Mouse (Mus musculus) liver, embryonic 11.5 days (tissue): Measurements from ENCODE around the gene Spata22. TPM values are rescaled to one million over a fixed set of nuclear protein-coding genes. Genes with fewer than 3 reads are reported as not detected.

Experiments used
- ATAC-seq: fragments of 200-750 bp; cut with Nextera tagmentation; replicated peaks from 2 replicates; pipeline ENCODE4 v1.8.0; 2017; ENCODE audit warnings: moderate number of reproducible peaks, mild to moderate bottlenecking, moderate TSS enrichment, moderate library complexity; ENCODE audit not compliant: low FRiP score
- DNase-seq: peaks from one replicate; pipeline ENCODE4 v3.0.0-alpha.2; 2017; ENCODE audit warnings: low spot score
- H3K27ac ChIP-seq: fragments of 300-500 bp; sonication (generic); 2 replicates; pipeline ENCODE4 v1.5.1; 2014; ENCODE audit warnings: mild to moderate bottlenecking, low read depth, low read length, control low read depth
- H3K27me3 ChIP-seq: fragments of 300-500 bp; sonication (generic); replicated peaks from 2 replicates; pipeline ENCODE4 v1.6.1; 2014; ENCODE audit warnings: low read length, mixed read lengths; ENCODE audit not compliant: control insufficient read depth, insufficient read depth
- H3K36me3 ChIP-seq: fragments of 300-500 bp; sonication (generic); 2 replicates; pipeline ENCODE4 v1.6.1; 2014; ENCODE audit warnings: mild to moderate bottlenecking, low read length, moderate library complexity, mixed read lengths; ENCODE audit not compliant: control insufficient read depth, insufficient read depth
- H3K4me1 ChIP-seq: fragments of 300-500 bp; sonication (generic); replicated peaks from 2 replicates; pipeline ENCODE4 v1.6.1; 2014; ENCODE audit warnings: low read length, mixed read lengths; ENCODE audit not compliant: control insufficient read depth, insufficient read depth
- H3K4me2 ChIP-seq: fragments of 300-500 bp; sonication (generic); 2 replicates; pipeline ENCODE4 v1.6.1; 2014; ENCODE audit warnings: mild to moderate bottlenecking, control low read depth, moderate library complexity
- H3K4me3 ChIP-seq: fragments of 300-500 bp; sonication (generic); 2 replicates; pipeline ENCODE4 v1.5.1; 2014; ENCODE audit warnings: low read depth, low read length, control low read depth
- H3K9ac ChIP-seq: fragments of 300-500 bp; sonication (generic); 2 replicates; pipeline ENCODE4 v1.6.1; 2014; ENCODE audit warnings: low read depth, low read length, control low read depth
- H3K9me3 ChIP-seq: fragments of 300-500 bp; sonication (generic); 2 replicates; pipeline ENCODE4 v1.6.1; 2016; ENCODE audit warnings: low read length, inconsistent platforms, mixed read lengths; ENCODE audit not compliant: control insufficient read depth
- WGBS: fragments of 180-500 bp; shearing (Covaris S2); extraction: QIAGEN DNeasy Blood & Tissue Kit; methylation state at CpG from one replicate; pipeline ENCODE4 v1.1.7; 2014; 5-methylcytosine and 5-hydroxymethylcytosine counted together
- polyA plus RNA-seq: library from polyadenylated mRNA; unstranded; fragments of >200 nt; fragmentation: Nextera tagmentation; extraction: Ambion mirVana; gene quantifications from 2 replicates; pipeline ENCODE4 v1.2.1, GENCODE M21; 2014

The Spata22 gene
- 0.32 TPM in 1 of 2 replicates, not detected in the other for polyA plus RNA-seq

GRCm38 (mm10) chr11:73329442-73329841, at the start of gene Spata22, which contains the start of the genes Aspa and Gm49340:
Gene Spata22 (plus strand): TSS chr11:73329741.
Gene Aspa (minus strand): TSS chr11:73329596.
Gene Gm49340 (plus strand): TSS chr11:73329741.
- Histone ChIP-seq H3K27me3 (no peaks in the 10 kb centered on the region), H3K4me3 (no peak within 1 kb of the TSS), H3K9ac (no peak within 1 kb of the TSS), H3K4me1 (no peaks in the 10 kb centered on the region), H3K36me3 (no peaks in the 10 kb centered on the region), H3K9me3 (no peaks in the 10 kb centered on the region), H3K4me2 (no peak within 1 kb of the TSS), H3K27ac (no peak within 1 kb of the TSS)
- 71% methylated on average over 27 of the region's 27 CpGs for WGBS
- DNase-seq (no peak), ATAC-seq (no peak)

GRCm38 (mm10) chr11:73280710-73281109, 48.8 kb upstream of the Spata22 start:
- 40% methylated on average over 5 of the region's 5 CpGs for WGBS
- H3K9ac ChIP-seq, result no peak overlapping the region
- no peaks in the 10 kb centered on the region for H3K4me1 ChIP-seq
- no peaks in the 10 kb centered on the region for H3K36me3 ChIP-seq
- H3K27ac ChIP-seq, result no peak overlapping the region
- no peaks in the 10 kb centered on the region for H3K27me3 ChIP-seq
- no peak overlapping the region for H3K4me3 ChIP-seq
- no peak for ATAC-seq
- no peak for DNase-seq
- H3K9me3 ChIP-seq, result no peaks in the 10 kb centered on the region
- H3K4me2 ChIP-seq, result no peak overlapping the region

- Histone ChIP-seq H3K4me2 (peak overlapping the region; percentile 45), H3K9ac (no peak overlapping the region), H3K36me3 (no peaks in the 10 kb centered on the region), H3K4me3 (peak overlapping the region; percentile 28), H3K9me3 (no peaks in the 10 kb centered on the region), H3K27me3 (no peaks in the 10 kb centered on the region), H3K4me1 (no peaks in the 10 kb centered on the region), H3K27ac (no peak overlapping the region)
- ATAC-seq (peak; percentile 75), DNase-seq (peak; percentile 40)
- WGBS, result 1% methylated on average over 16 of the region's 16 CpGs
These were observed 48.0 kb upstream of the Spata22 start for GRCm38 (mm10) chr11:73281528-73282027.

DNA sequence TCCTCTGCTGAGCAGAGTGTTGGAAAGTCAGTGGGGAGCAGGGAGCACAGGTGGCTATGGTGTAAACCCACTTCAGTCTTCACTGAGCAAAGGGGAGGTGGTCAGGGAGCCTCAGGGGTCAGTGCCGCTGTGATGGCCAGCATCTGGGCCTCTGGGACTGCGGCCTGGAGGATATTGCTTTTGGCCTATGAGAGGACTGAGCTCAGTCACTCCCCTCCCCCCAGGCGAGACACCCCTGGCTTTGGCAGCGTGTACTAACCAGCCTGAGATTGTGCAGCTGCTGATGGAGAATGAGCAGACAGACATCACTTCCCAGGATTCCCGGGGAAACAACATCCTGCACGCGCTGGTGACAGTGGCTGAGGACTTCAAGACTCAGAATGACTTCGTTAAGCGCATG, 46.2 kb upstream of the Spata22 start:
- Histone ChIP-seq H3K9me3 (no peaks in the 10 kb centered on the region), H3K4me2 (no peak overlapping the region), H3K4me1 (no peaks in the 10 kb centered on the region), H3K27me3 (no peaks in the 10 kb centered on the region), H3K36me3 (no peaks in the 10 kb centered on the region), H3K4me3 (no peak overlapping the region), H3K27ac (no peak overlapping the region), H3K9ac (no peak overlapping the region)
- ATAC-seq (no peak), DNase-seq (no peak)
- WGBS, result 63% methylated on average over 9 of the region's 9 CpGs

DNA sequence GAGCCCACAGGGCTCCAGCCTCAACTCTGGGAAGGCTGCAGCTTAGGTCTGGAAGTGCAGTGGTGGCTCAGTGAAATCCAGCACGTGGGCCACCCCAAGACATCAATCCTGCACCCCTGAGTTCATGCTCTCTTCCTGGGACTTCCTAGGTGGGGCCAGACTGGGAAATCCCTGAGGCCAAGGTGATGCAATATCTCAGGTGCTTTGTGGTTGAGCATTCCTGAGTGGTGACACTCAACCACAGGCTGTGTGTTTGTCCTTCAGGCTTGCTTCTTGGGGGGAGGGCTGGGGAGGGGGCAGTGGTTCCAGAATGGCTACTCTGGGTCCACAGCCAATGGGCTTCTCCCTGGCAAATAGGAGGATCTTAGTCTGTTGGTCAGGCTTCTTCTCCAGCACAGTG, 45.6 kb upstream of the Spata22 start:
- H3K4me2 ChIP-seq, result no peak overlapping the region
- H3K27ac ChIP-seq, result no peak overlapping the region
- no peak overlapping the region for H3K9ac ChIP-seq
- no peak for DNase-seq
- H3K9me3 ChIP-seq, result no peaks in the 10 kb centered on the region
- no peaks in the 10 kb centered on the region for H3K27me3 ChIP-seq
- no peaks in the 10 kb centered on the region for H3K4me1 ChIP-seq
- no peak for ATAC-seq
- H3K36me3 ChIP-seq, result no peaks in the 10 kb centered on the region
- no peak overlapping the region for H3K4me3 ChIP-seq
- WGBS, result 67% methylated on average over 1 of the region's 1 CpGs

DNA sequence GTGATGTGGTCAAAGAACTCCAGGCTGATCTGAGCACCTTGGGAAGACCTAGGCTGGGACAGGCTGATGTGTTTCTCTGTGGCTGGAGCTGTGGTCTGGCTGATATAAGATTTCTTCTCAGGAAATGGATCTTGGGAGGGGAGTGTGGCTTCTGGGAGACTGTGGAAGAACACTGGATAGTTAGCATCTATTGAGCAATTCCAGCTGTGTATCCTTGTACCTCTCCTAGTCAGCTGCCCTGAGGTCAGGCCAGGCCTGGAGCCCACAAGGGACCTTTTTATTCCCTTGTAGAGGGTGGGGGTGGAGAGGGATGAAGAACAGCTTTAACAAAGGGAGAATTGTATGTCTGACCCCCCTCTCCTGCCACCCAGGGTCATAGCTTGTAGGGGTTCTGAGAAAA, 45.2 kb upstream of the Spata22 start:
- Histone ChIP-seq H3K27ac (no peak overlapping the region), H3K9me3 (no peaks in the 10 kb centered on the region), H3K4me2 (no peak overlapping the region), H3K36me3 (no peaks in the 10 kb centered on the region), H3K27me3 (no peaks in the 10 kb centered on the region), H3K4me1 (no peaks in the 10 kb centered on the region), H3K9ac (no peak overlapping the region), H3K4me3 (no peak overlapping the region)
- ATAC-seq, result no peak
- no peak for DNase-seq

DNA sequence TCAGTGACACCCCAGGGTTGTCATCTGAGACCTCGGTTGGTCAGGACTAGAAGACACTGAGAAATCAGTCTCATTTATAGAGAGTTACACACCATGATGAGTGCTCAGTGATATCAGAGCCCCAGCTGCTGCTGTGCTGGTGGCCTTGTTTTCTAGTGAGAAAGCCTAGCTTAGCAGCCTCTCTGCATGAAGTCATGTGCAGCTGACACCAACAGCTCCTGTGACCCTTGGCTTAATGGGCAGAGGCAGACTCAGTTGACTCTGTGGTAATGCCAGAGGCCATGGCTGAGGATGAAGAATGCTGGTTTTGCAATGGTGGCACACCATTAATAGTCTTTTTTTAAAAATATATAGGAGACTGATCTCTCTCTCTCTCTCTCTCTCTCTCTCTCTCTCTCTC, 39.9 kb upstream of the Spata22 start:
- no peaks in the 10 kb centered on the region for H3K4me1 ChIP-seq
- H3K9me3 ChIP-seq, result no peaks in the 10 kb centered on the region
- no peak overlapping the region for H3K4me2 ChIP-seq
- no peak overlapping the region for H3K27ac ChIP-seq
- DNase-seq (no peak), ATAC-seq (no peak)
- H3K9ac ChIP-seq, result no peak overlapping the region
- 90% methylated on average over 1 of the region's 1 CpGs for WGBS
- H3K36me3 ChIP-seq, result no peaks in the 10 kb centered on the region
- H3K27me3 ChIP-seq, result no peaks in the 10 kb centered on the region
- no peak overlapping the region for H3K4me3 ChIP-seq

DNA sequence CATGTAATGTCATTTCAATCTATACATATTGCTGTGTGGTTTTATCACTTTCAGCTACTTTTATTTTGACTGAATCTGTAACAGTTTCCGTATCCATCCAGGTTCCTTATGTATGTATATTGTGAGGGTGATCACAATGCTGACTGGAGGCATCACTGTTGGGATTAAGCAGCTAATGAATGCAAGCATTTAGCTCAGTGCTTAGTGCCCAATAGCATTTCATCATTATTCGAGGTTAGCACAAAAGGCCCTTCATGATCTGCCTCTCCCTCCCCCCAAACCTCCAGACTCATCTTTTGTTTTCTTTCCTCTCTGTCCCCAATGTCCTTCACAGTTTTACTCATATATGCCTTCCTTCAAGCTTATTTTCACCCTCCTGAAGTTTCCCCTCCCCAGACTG, 26.4 kb upstream of the Spata22 start:
- DNase-seq, result no peak
- Histone ChIP-seq H3K9ac (no peak overlapping the region), H3K4me1 (no peaks in the 10 kb centered on the region), H3K27me3 (no peaks in the 10 kb centered on the region), H3K4me2 (no peak overlapping the region), H3K9me3 (no peaks in the 10 kb centered on the region), H3K27ac (no peak overlapping the region), H3K36me3 (no peaks in the 10 kb centered on the region), H3K4me3 (no peak overlapping the region)
- ATAC-seq, result no peak
- WGBS, result 62% methylated on average over 2 of the region's 2 CpGs

GRCm38 (mm10) chr11:73315961-73316360, 13.6 kb upstream of the Spata22 start:
- H3K9ac ChIP-seq, result no peak overlapping the region
- H3K4me1 ChIP-seq, result no peaks in the 10 kb centered on the region
- no peak overlapping the region for H3K4me2 ChIP-seq
- no peak overlapping the region for H3K4me3 ChIP-seq
- H3K27me3 ChIP-seq, result no peaks in the 10 kb centered on the region
- H3K9me3 ChIP-seq, result no peaks in the 10 kb centered on the region
- ATAC-seq, result no peak
- no peak for DNase-seq
- H3K27ac ChIP-seq, result no peak overlapping the region
- 46% methylated on average over 3 of the region's 3 CpGs for WGBS
- no peaks in the 10 kb centered on the region for H3K36me3 ChIP-seq
